Mouse (Mus musculus): ENCODE results near the gene Gm10135. TPM values are rescaled to one million over a fixed set of nuclear protein-coding genes. Genes with fewer than 3 reads are reported as not detected.
"Not testable (repeated sequence)": the region's sequence is repeated elsewhere in the genome, so short reads cannot be mapped to it uniquely, and the experiment has no call there.

Gm10135 gene
- polyA plus RNA-seq, 1 experiment from 2014 or later, result not detected

- Histone ChIP-seq H3K4me1 (no peaks in the 10 kb centered on the region), H3K36me3 (replicated peaks) (peaks cover 35% of the 10 kb centered on the region), H3K9me3 (no peaks in the 10 kb centered on the region), H3K4me3 (no peak overlapping the region), H3K27ac (no peak overlapping the region), H3K27me3 (ENCODE audit: poor library complexity, severe bottlenecking) (no peaks in the 10 kb centered on the region)
- DNase-seq (ENCODE audit: extremely low spot score, low spot score), result no peak
- WGBS, result 87% methylated on average over 2 of the region's 2 CpGs
Observed at GRCm38 (mm10) chr5:72950252-72950651, 24.2 kb downstream of the Gm10135 start.

- peaks cover 42% of the 10 kb centered on the region for H3K36me3 ChIP-seq (replicated peaks)
- H3K27ac ChIP-seq, result no peak overlapping the region
- no peak for DNase-seq (ENCODE audit: extremely low spot score, low spot score)
- whole genome bisulfite sequencing, result 96% methylated on average over 1 of the region's 1 CpGs
- H3K27me3 ChIP-seq (ENCODE audit: poor library complexity, severe bottlenecking), result no peaks in the 10 kb centered on the region
- H3K4me3 ChIP-seq, result no peak overlapping the region
- no peaks in the 10 kb centered on the region for H3K9me3 ChIP-seq
- no peaks in the 10 kb centered on the region for H3K4me1 ChIP-seq
Observed at GRCm38 (mm10) chr5:72948136-72948535, 26.4 kb downstream of the Gm10135 start.

GRCm38 (mm10) chr5:72940906-72941432 is 33.5 kb downstream of the Gm10135 start:
- Histone ChIP-seq H3K9me3 (no peaks in the 10 kb centered on the region), H3K27me3 (ENCODE audit: poor library complexity, severe bottlenecking) (no peaks in the 10 kb centered on the region), H3K4me1 (no peaks in the 10 kb centered on the region), H3K27ac (no peak overlapping the region), H3K4me3 (no peak overlapping the region), H3K36me3 (replicated peaks) (peaks cover 38% of the 10 kb centered on the region)
- WGBS, result 95% methylated on average over 5 of the region's 5 CpGs
- no peak for DNase-seq (ENCODE audit: extremely low spot score, low spot score)

GRCm38 (mm10) chr5:72939311-72939710 is 35.2 kb downstream of the Gm10135 start:
- H3K4me1 ChIP-seq, result no peaks in the 10 kb centered on the region
- 90% methylated on average over 2 of the region's 2 CpGs for WGBS

GRCm38 (mm10) chr5:72938421-72938820 is 36.1 kb downstream of the Gm10135 start:
- H3K4me3 ChIP-seq; H3K9me3 ChIP-seq; H3K27ac ChIP-seq; DNase-seq (ENCODE audit: extremely low spot score, low spot score); H3K27me3 ChIP-seq (ENCODE audit: poor library complexity, severe bottlenecking); H3K4me1 ChIP-seq: not testable (repeated sequence)
- WGBS, result 97% methylated on average over 3 of the region's 3 CpGs
- peaks cover 37% of the 10 kb centered on the region for H3K36me3 ChIP-seq (replicated peaks)

More at GRCm38 (mm10) chr5:72939311-72939710, 35.2 kb downstream of the Gm10135 start:
- no peak for DNase-seq (ENCODE audit: extremely low spot score, low spot score)
- H3K27ac ChIP-seq, result no peak overlapping the region
- H3K9me3 ChIP-seq, result no peaks in the 10 kb centered on the region
- no peak overlapping the region for H3K4me3 ChIP-seq
- peaks cover 35% of the 10 kb centered on the region for H3K36me3 ChIP-seq (replicated peaks)
- no peaks in the 10 kb centered on the region for H3K27me3 ChIP-seq (ENCODE audit: poor library complexity, severe bottlenecking)

GRCm38 (mm10) chr5:72933026-72933675 is 41.4 kb downstream of the Gm10135 start:
- no peaks in the 10 kb centered on the region for H3K4me1 ChIP-seq
- H3K27ac ChIP-seq, result no peak overlapping the region
- peaks cover 18% of the 10 kb centered on the region for H3K36me3 ChIP-seq (replicated peaks)
- WGBS, result 91% methylated on average over 17 of the region's 17 CpGs
- no peaks in the 10 kb centered on the region for H3K27me3 ChIP-seq (ENCODE audit: poor library complexity, severe bottlenecking)
- peaks cover 6% of the 10 kb centered on the region; the same call in 1 of the 2 replicates for H3K9me3 ChIP-seq
- DNase-seq (ENCODE audit: extremely low spot score, low spot score), result no peak
- no peak overlapping the region for H3K4me3 ChIP-seq

- no peak for DNase-seq (ENCODE audit: extremely low spot score, low spot score)
- H3K27ac ChIP-seq, result no peak overlapping the region
- H3K4me3 ChIP-seq, result no peak overlapping the region
- no peaks in the 10 kb centered on the region for H3K27me3 ChIP-seq (ENCODE audit: poor library complexity, severe bottlenecking)
- H3K36me3 ChIP-seq (replicated peaks), result peaks cover 5% of the 10 kb centered on the region
- no peaks in the 10 kb centered on the region for H3K4me1 ChIP-seq
- no peaks in the 10 kb centered on the region for H3K9me3 ChIP-seq
Observed at GRCm38 (mm10) chr5:72927074-72927473, 47.4 kb downstream of the Gm10135 start.

GRCm38 (mm10) chr5:72922796-72923195 is 51.7 kb downstream of the Gm10135 start:
- H3K4me3 ChIP-seq, result no peak overlapping the region
- no peaks in the 10 kb centered on the region for H3K4me1 ChIP-seq
- WGBS, result 94% methylated on average over 3 of the region's 3 CpGs
- no peaks in the 10 kb centered on the region for H3K9me3 ChIP-seq
- peaks cover 9% of the 10 kb centered on the region for H3K36me3 ChIP-seq (replicated peaks)
- no peak for DNase-seq (ENCODE audit: extremely low spot score, low spot score)
- no peak overlapping the region for H3K27ac ChIP-seq
- no peaks in the 10 kb centered on the region for H3K27me3 ChIP-seq (ENCODE audit: poor library complexity, severe bottlenecking)

- H3K9me3 ChIP-seq, result no peaks in the 10 kb centered on the region
- no peak overlapping the region for H3K4me3 ChIP-seq
- no peaks in the 10 kb centered on the region for H3K27me3 ChIP-seq (ENCODE audit: poor library complexity, severe bottlenecking)
- WGBS, result 94% methylated on average over 8 of the region's 8 CpGs
- H3K4me1 ChIP-seq, result peaks cover 12% of the 10 kb centered on the region
- peaks cover 9% of the 10 kb centered on the region for H3K36me3 ChIP-seq (replicated peaks)
- no peak for DNase-seq (ENCODE audit: extremely low spot score, low spot score)
- H3K27ac ChIP-seq, result no peak overlapping the region
Observed at GRCm38 (mm10) chr5:72921171-72921570, 53.3 kb downstream of the Gm10135 start.

GRCm38 (mm10) chr5:72920416-72920815 is 54.1 kb downstream of the Gm10135 start:
- Histone ChIP-seq H3K4me1 (peaks cover 20% of the 10 kb centered on the region), H3K9me3 (no peaks in the 10 kb centered on the region), H3K4me3 (no peak overlapping the region), H3K27ac (no peak overlapping the region), H3K36me3 (replicated peaks) (peaks cover 9% of the 10 kb centered on the region), H3K27me3 (ENCODE audit: poor library complexity, severe bottlenecking) (no peaks in the 10 kb centered on the region)
- DNase-seq (ENCODE audit: extremely low spot score, low spot score), result no peak
- WGBS, result 94% methylated on average over 4 of the region's 4 CpGs

- peaks cover 11% of the 10 kb centered on the region for H3K27me3 ChIP-seq (ENCODE audit: poor library complexity, severe bottlenecking)
- no peak for DNase-seq (ENCODE audit: extremely low spot score, low spot score)
- peaks cover 34% of the 10 kb centered on the region for H3K4me1 ChIP-seq
- no peaks in the 10 kb centered on the region for H3K9me3 ChIP-seq
- no peak overlapping the region for H3K27ac ChIP-seq
- WGBS, result 74% methylated on average over 1 of the region's 1 CpGs
- H3K36me3 ChIP-seq (replicated peaks), result peaks cover 9% of the 10 kb centered on the region
- peak overlapping the region; percentile 98; the same call in 1 of the 2 replicates for H3K4me3 ChIP-seq
Observed at GRCm38 (mm10) chr5:72916851-72917250, 57.7 kb downstream of the Gm10135 start.

GRCm38 (mm10) chr5:72916048-72916447 is 58.5 kb downstream of the Gm10135 start:
- Histone ChIP-seq H3K36me3 (replicated peaks) (peaks cover 3% of the 10 kb centered on the region), H3K27ac (peak overlapping the region; percentile 99), H3K27me3 (ENCODE audit: poor library complexity, severe bottlenecking) (peaks cover 11% of the 10 kb centered on the region), H3K4me1 (peaks cover 34% of the 10 kb centered on the region), H3K4me3 (peak overlapping the region; percentile 98), H3K9me3 (no peaks in the 10 kb centered on the region)
- no peak for DNase-seq (ENCODE audit: extremely low spot score, low spot score)
- WGBS, result 54% methylated on average over 4 of the region's 4 CpGs

Measured in forebrain, embryonic 10.5 days (tissue).